12 mouse cellular contexts compared by ENCODE assay signal in the genomic region with DNA sequence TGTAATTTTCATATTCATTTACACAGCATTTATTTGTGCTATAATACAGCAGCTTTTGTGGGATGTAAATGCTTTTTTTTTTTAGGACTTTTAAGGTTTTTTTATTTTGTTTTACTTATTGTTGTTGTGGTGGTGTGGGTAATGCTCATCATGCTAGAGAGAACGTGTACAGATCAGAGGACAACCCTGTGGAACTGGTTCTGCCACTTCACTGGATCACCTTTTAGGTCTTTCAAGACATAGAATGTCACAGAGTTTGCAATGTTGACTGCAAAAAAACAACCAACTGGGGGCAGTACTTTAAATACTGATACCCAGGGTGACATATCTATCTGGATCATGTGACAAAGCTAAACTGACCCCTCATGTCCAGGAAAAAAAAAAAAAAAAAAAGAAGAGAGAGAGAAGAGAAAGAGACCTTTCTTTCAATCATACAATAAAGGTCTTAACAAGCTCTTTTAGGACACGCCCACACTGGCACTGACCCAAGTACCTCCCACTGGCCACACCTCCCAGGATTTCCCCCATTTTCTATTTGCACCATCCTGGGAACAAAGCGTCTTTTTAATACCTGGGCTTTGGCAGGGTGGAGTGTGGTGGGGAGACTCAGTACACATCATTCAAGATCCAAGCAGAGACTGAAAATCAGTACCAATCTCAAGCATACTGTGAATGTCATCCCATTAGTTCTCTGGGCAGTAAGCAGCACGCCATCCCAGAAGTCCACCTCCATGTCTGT. TPM values are rescaled to one million over a fixed set of nuclear protein-coding genes. Genes with fewer than 3 reads are reported as not detected.
DNase-seq lines count a peak whose midpoint lies in the region; ATAC-seq and TF ChIP-seq lines count a peak whose summit lies in the region.
"Had no signal": no experiment of that assay in that cellular context is flagged by ENCODE, and none has a peak within 500 bp of the region (broad histone marks: within the 10 kb centered on the region; RNA-seq: fewer than 3 reads in every experiment).

No protein-coding gene starts in this region.

- no peak for TF ChIP-seq EP300 in heart, adult 2 months (IDR thresholded peaks at IDR 0.05; ENCODE audit: insufficient read depth, low read depth, low read length)

- no peaks in the 10 kb centered on the region for H3K4me1 ChIP-seq in kidney, embryonic 15.5 days
- H3K4me1 ChIP-seq in lung, embryonic 14.5 days (ENCODE audit: insufficient read depth), result no peaks in the 10 kb centered on the region; the same call in 1 of the 2 replicates
- no peaks in the 10 kb centered on the region for H3K4me1 ChIP-seq in heart, adult 2 months (ENCODE audit: control insufficient read depth, insufficient read depth, low read length)
- H3K4me1 ChIP-seq: limb, embryonic 12.5 days; midbrain, embryonic 12.5 days had no signal

- peak; percentile 11 for DNase-seq in kidney, adult 9 months
- peak; percentile 14 for DNase-seq in CD4-positive helper T cell, adult 2 months (ENCODE audit: low read depth, low spot score)
- peak; percentile 26 for DNase-seq in brain, adult 2 months (ENCODE audit: low read depth, low spot score)
- peak; percentile 77 for DNase-seq in lung, embryonic 14.5 days
- no peak for DNase-seq in heart, adult 2 months
- no peak for DNase-seq in natural killer cell, adult 2 months (ENCODE audit: low spot score in 2 of 2)
- no peak for DNase-seq in heart, postnatal 36 days
- DNase-seq: kidney, adult 18-20 months; thymus, adult 2 months had no signal

- intact Hi-C loops in heart, adult 2 months (cut with DNase I), result no loop called here
- intact Hi-C loops in heart, postnatal 36 days (cut with DNase I), result no loop called here

- no peak overlapping the region for H3K27ac ChIP-seq in kidney, embryonic 15.5 days
- H3K27ac ChIP-seq in lung, embryonic 14.5 days (ENCODE audit: low read depth), result no peak overlapping the region
- no peak overlapping the region for H3K27ac ChIP-seq in heart, adult 2 months
- H3K27ac ChIP-seq: limb, embryonic 12.5 days; midbrain, embryonic 12.5 days had no signal

- H3K79me2 ChIP-seq in heart, adult 2 months (replicated peaks; ENCODE audit: control insufficient read depth, insufficient read depth, low read length), result no peaks in the 10 kb centered on the region

- no peak overlapping the region for H3K9ac ChIP-seq in kidney, embryonic 15.5 days
- no peak overlapping the region for H3K9ac ChIP-seq in lung, embryonic 14.5 days
- no peak overlapping the region for H3K9ac ChIP-seq in heart, adult 2 months (ENCODE audit: low read depth, low read length)
- H3K9ac ChIP-seq: limb, embryonic 12.5 days; midbrain, embryonic 12.5 days had no signal

- WGBS in kidney, embryonic 15.5 days, result 65% methylated on average over 4 of the region's 4 CpGs
- WGBS in lung, embryonic 14.5 days, result 50% methylated on average over 4 of the region's 4 CpGs
- WGBS in heart, adult 2 months, result 56% methylated on average over 4 of the region's 4 CpGs

- no peak for TF ChIP-seq CTCF in lung, embryonic 14.5 days (IDR thresholded peaks at IDR 0.05; ENCODE audit: low read depth)
- TF ChIP-seq CTCF in heart, adult 2 months (IDR thresholded peaks at IDR 0.05), result no peak

- no peaks in the 10 kb centered on the region for H3K27me3 ChIP-seq in kidney, embryonic 15.5 days
- no peaks in the 10 kb centered on the region for H3K27me3 ChIP-seq in lung, embryonic 14.5 days (ENCODE audit: insufficient read depth, low read length)
- no peaks in the 10 kb centered on the region for H3K27me3 ChIP-seq in heart, adult 2 months (ENCODE audit: control insufficient read depth, insufficient read depth, low read length)
- H3K27me3 ChIP-seq: limb, embryonic 12.5 days; midbrain, embryonic 12.5 days had no signal

- H3K36me3 ChIP-seq in kidney, embryonic 15.5 days, result no peaks in the 10 kb centered on the region
- H3K36me3 ChIP-seq in lung, embryonic 14.5 days (ENCODE audit: insufficient read depth), result no peaks in the 10 kb centered on the region
- H3K36me3 ChIP-seq in heart, adult 2 months (ENCODE audit: control insufficient read depth, insufficient read depth, low read length), result no peaks in the 10 kb centered on the region
- H3K36me3 ChIP-seq: limb, embryonic 12.5 days; midbrain, embryonic 12.5 days had no signal

- ATAC-seq in kidney, embryonic 15.5 days (replicated peaks; ENCODE audit: low FRiP score), result no peak
- ATAC-seq in lung, embryonic 14.5 days (ENCODE audit: insufficient read depth), result peak; percentile 44; the same call in 1 of the 2 replicates

- H3K9me3 ChIP-seq in kidney, embryonic 15.5 days (replicated peaks), result no peaks in the 10 kb centered on the region
- no peaks in the 10 kb centered on the region for H3K9me3 ChIP-seq in lung, embryonic 14.5 days (ENCODE audit: low read depth, low read length)
- H3K9me3 ChIP-seq: midbrain, embryonic 12.5 days had no signal

- H3K4me3 ChIP-seq in kidney, embryonic 15.5 days (replicated peaks), result no peak overlapping the region
- no peak overlapping the region for H3K4me3 ChIP-seq in lung, embryonic 14.5 days (ENCODE audit: low read depth, low read length)
- H3K4me3 ChIP-seq in heart, adult 2 months, result no peak overlapping the region
- H3K4me3 ChIP-seq: limb, embryonic 12.5 days; midbrain, embryonic 12.5 days had no signal

- no peak for TF ChIP-seq POLR2A in heart, adult 2 months (IDR thresholded peaks at IDR 0.05; ENCODE audit: insufficient read depth, low read depth, low read length)

- no peak overlapping the region for H3K4me2 ChIP-seq in kidney, embryonic 15.5 days
- no peak overlapping the region for H3K4me2 ChIP-seq in lung, embryonic 14.5 days
- H3K4me2 ChIP-seq: limb, embryonic 12.5 days; midbrain, embryonic 12.5 days had no signal

RNA-seq across cellular contexts. Expression of gene Tank, which starts 11.2 kb away (rescaled TPM):
- polyA plus RNA-seq in kidney, embryonic 15.5 days (2015; fragmentation: Nextera tagmentation; extraction: Ambion mirVana), result 26.3 and 27.5 TPM in 2 replicates
- polyA plus RNA-seq in lung, embryonic 14.5 days (2014; fragmentation: Nextera tagmentation; extraction: Ambion mirVana), result 32.5 TPM in 2 replicates
- 10 to 100 TPM; 18.7 to 19.9 TPM for total RNA-seq in heart, adult 2 months (2021)
- polyA plus RNA-seq in heart, adult 2 months (2012; rRNA removed), result 6.2 and 12.9 TPM in 2 replicates
- total RNA-seq in heart, postnatal 36 days (2021), result 10 to 100 TPM; 16.8 to 22.2 TPM

Comparison
In these comparisons a context has a peak if more than half of its experiments do, and no peak if none do; other contexts are left out.
1. DNase-seq: peak in kidney, adult 9 months (single experiment), CD4-positive helper T cell, adult 2 months (single experiment), brain, adult 2 months (single experiment) and lung, embryonic 14.5 days (single experiment); none in heart, adult 2 months (0 of 2), natural killer cell, adult 2 months (0 of 2) and heart, postnatal 36 days (0 of 2).